Mouse (Mus musculus) bone marrow, adult 2 months (tissue): ENCODE measurements at regions not wholly inside any gene's neighbourhood (a gene's known extent, or its start where the extent isn't known, plus 50 kb on each side); places are given as distances from the start of the nearest gene placed in this dataset.

Experiments used
- CTCF ChIP-seq: fragments of 200-500 bp; IDR thresholded peaks from 2 replicates; pipeline ENCODE4 v1.5.1; 2011; ENCODE audit warnings: low read length, control low read depth; ENCODE audit not compliant: control insufficient read depth, insufficient read depth
- POLR2A ChIP-seq: fragments of 200-500 bp; IDR thresholded peaks from 2 replicates; pipeline ENCODE4 v1.6.1; 2011; ENCODE audit warnings: low read depth, mild to moderate bottlenecking, control low read depth, low read length, borderline replicate concordance; ENCODE audit not compliant: control insufficient read depth

DNA sequence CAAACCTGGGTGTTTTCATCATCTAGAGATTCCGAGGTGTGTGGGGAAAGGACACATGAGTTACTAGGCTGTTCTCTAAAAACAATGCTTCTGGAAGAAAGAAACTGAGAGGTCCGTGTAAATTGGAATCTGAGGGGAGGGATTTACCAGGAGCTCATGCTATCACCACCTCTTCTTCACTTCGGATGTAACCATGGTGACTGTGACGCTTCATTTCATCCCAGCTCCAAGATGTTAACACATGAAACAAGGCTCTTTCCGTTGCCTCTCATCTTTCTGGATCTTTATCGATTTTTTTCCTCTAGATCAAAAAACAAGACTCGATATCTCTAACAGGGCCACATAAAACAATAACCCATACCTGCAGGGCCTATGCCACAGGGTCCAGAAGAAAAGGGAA, 89.2 kb upstream of the Dap start:
- TF ChIP-seq CTCF, result no peak
- no peak for TF ChIP-seq POLR2A
